Mouse (Mus musculus) heart, postnatal 0 days (tissue): ENCODE measurements around the gene Frmd4b. TPM values are rescaled to one million over a fixed set of nuclear protein-coding genes. Genes with fewer than 3 reads are reported as not detected.

ENCODE experiments used
- ATAC-seq: fragments of 200-750 bp; cut with Nextera tagmentation; 2 replicates; pipeline ENCODE4 v1.8.0; 2017; ENCODE audit warnings: low read depth, moderate number of reproducible peaks, moderate library complexity; ENCODE audit not compliant: insufficient read depth
- DNase-seq: peaks from one replicate; pipeline ENCODE4 v3.0.0-alpha.2; 2016; ENCODE audit warnings: low spot score
- H3K27ac ChIP-seq: fragments of 300-500 bp; sonication (generic); 2 replicates; pipeline ENCODE4 v1.5.1; 2014; ENCODE audit warnings: low read depth, mild to moderate bottlenecking
- H3K27me3 ChIP-seq: fragments of 300-500 bp; sonication (generic); 2 replicates; pipeline ENCODE4 v1.6.1; 2014; ENCODE audit warnings: low read length, mixed read lengths; ENCODE audit not compliant: control insufficient read depth, insufficient read depth
- H3K36me3 ChIP-seq: fragments of 300-500 bp; sonication (generic); replicated peaks from 2 replicates; pipeline ENCODE4 v1.6.1; 2014; ENCODE audit warnings: low read length, mixed read lengths; ENCODE audit not compliant: control insufficient read depth, insufficient read depth
- H3K4me1 ChIP-seq: fragments of 300-500 bp; sonication (generic); 2 replicates; pipeline ENCODE4 v1.6.1; 2014; ENCODE audit warnings: antibody characterized with exemption; ENCODE audit not compliant: control insufficient read depth, insufficient read depth
- H3K4me2 ChIP-seq: fragments of 300-500 bp; sonication (generic); 2 replicates; pipeline ENCODE4 v1.6.1; 2014; ENCODE audit warnings: low read depth, mild to moderate bottlenecking, low read length, moderate library complexity
- H3K4me3 ChIP-seq: fragments of 300-500 bp; sonication (generic); 2 replicates; pipeline ENCODE4 v1.5.1; 2014; ENCODE audit warnings: low read depth, low read length
- H3K9ac ChIP-seq: fragments of 300-500 bp; sonication (generic); replicated peaks from 2 replicates; pipeline ENCODE4 v1.6.1; 2014; ENCODE audit warnings: low read depth, low read length, mixed read lengths
- H3K9me3 ChIP-seq: fragments of 300-500 bp; sonication (generic); replicated peaks from 2 replicates; pipeline ENCODE4 v1.6.1; 2016; ENCODE audit warnings: low read length; ENCODE audit not compliant: control insufficient read depth
- CTCF ChIP-seq: IDR thresholded peaks from 2 replicates; pipeline ENCODE4 v1.5.1; 2016; ENCODE audit warnings: antibody characterized with exemption, control low read depth, low read depth
- EP300 ChIP-seq: IDR thresholded peaks from 2 replicates; pipeline ENCODE4 v1.6.1; 2016; ENCODE audit warnings: antibody characterized with exemption, low read depth
- WGBS: fragments of 180-500 bp; shearing (Covaris S2); extraction: QIAGEN DNeasy Blood & Tissue Kit; methylation state at CpG from one replicate; pipeline ENCODE4 v1.1.7; 2014; 5-methylcytosine and 5-hydroxymethylcytosine counted together
- polyA plus RNA-seq: library from polyadenylated mRNA; unstranded; fragments of >200 nt; fragmentation: Nextera tagmentation; extraction: Ambion mirVana; gene quantifications from 2 replicates; pipeline ENCODE4 v1.2.1, GENCODE M21; 2015
- total RNA-seq: library from RNA; depleted of rRNA; stranded (reverse); fragments of >200 nt; gene quantifications from 2 replicates; pipeline ENCODE4 v1.2.3, GENCODE M21; 2014; ENCODE audit warnings: low replicate concordance

Frmd4b gene
- total and polyA plus RNA-seq, 2 experiments from 2014 or later: 6.2 to 19.0 TPM

GRCm38 (mm10) chr6:97458358-97458757 lies 159.0 kb downstream of the Frmd4b start:
- TF ChIP-seq CTCF (no peak), EP300 (no peak)
- no peak overlapping the region; the same call in 1 of the 2 replicates for H3K9ac ChIP-seq
- no peak for DNase-seq
- no peaks in the 10 kb centered on the region for H3K9me3 ChIP-seq
- no peaks in the 10 kb centered on the region for H3K36me3 ChIP-seq
- 52% methylated on average over 9 of the region's 9 CpGs for WGBS
- no peaks in the 10 kb centered on the region for H3K27me3 ChIP-seq
- peak overlapping the region; percentile 34 for H3K4me3 ChIP-seq
- peak overlapping the region; percentile 84 for H3K27ac ChIP-seq
- ATAC-seq: no peak; the same call in 1 of the 2 replicates
- H3K4me2 ChIP-seq: peak overlapping the region; percentile 52
- peaks cover 8% of the 10 kb centered on the region for H3K4me1 ChIP-seq

- Histone ChIP-seq H3K4me1 (peaks cover 8% of the 10 kb centered on the region; the same call in 1 of the 2 replicates), H3K36me3 (no peaks in the 10 kb centered on the region), H3K4me3 (peak overlapping the region; percentile 34), H3K27ac (peak overlapping the region; percentile 84), H3K9me3 (no peaks in the 10 kb centered on the region), H3K4me2 (peak overlapping the region; percentile 52), H3K9ac (no peak overlapping the region), H3K27me3 (no peaks in the 10 kb centered on the region)
- TF ChIP-seq EP300: peak; percentile 66; the same call in 1 of the 2 replicates
- TF ChIP-seq CTCF: no peak
- WGBS: 53% methylated on average over 3 of the region's 3 CpGs
- DNase-seq (peak; percentile 73), ATAC-seq (peak; percentile 78)
These were observed 159.4 kb downstream of the Frmd4b start for GRCm38 (mm10) chr6:97457954-97458353.

GRCm38 (mm10) chr6:97457210-97457609 lies 160.1 kb downstream of the Frmd4b start:
- Histone ChIP-seq H3K4me3 (peak overlapping the region; percentile 34; the same call in 1 of the 2 replicates), H3K27ac (peak overlapping the region; percentile 84), H3K9ac (no peak overlapping the region), H3K27me3 (no peaks in the 10 kb centered on the region), H3K9me3 (no peaks in the 10 kb centered on the region), H3K4me1 (peaks cover 8% of the 10 kb centered on the region; the same call in 1 of the 2 replicates), H3K4me2 (peak overlapping the region; percentile 52), H3K36me3 (no peaks in the 10 kb centered on the region)
- DNase-seq: peak; percentile 18
- TF ChIP-seq CTCF: no peak
- TF ChIP-seq EP300: no peak
- ATAC-seq: peak; percentile 51; the same call in 1 of the 2 replicates
- 25% methylated on average over 2 of the region's 2 CpGs for whole genome bisulfite sequencing

- H3K27ac ChIP-seq: no peak overlapping the region
- DNase-seq (no peak), ATAC-seq (no peak)
- H3K27me3 ChIP-seq: 0 out of 2 replicates have a peak, but pooled peaks cover 4% of the 10 kb centered on the region
- peaks cover 4% of the 10 kb centered on the region; the same call in 1 of the 2 replicates for H3K4me1 ChIP-seq
- no peaks in the 10 kb centered on the region for H3K9me3 ChIP-seq
- no peak overlapping the region for H3K4me3 ChIP-seq
- TF ChIP-seq EP300 (no peak), CTCF (no peak)
- 81% methylated on average over 5 of the region's 5 CpGs for WGBS
- no peak overlapping the region for H3K4me2 ChIP-seq
- H3K9ac ChIP-seq: no peak overlapping the region
- no peaks in the 10 kb centered on the region for H3K36me3 ChIP-seq
These were observed 165.1 kb downstream of the Frmd4b start for GRCm38 (mm10) chr6:97452223-97452622.

GRCm38 (mm10) chr6:97449806-97450205 lies 167.5 kb downstream of the Frmd4b start:
- H3K36me3 ChIP-seq: no peaks in the 10 kb centered on the region
- DNase-seq (no peak), ATAC-seq (no peak)
- H3K9ac ChIP-seq: no peak overlapping the region
- WGBS: 69% methylated on average over 2 of the region's 2 CpGs
- no peak overlapping the region for H3K27ac ChIP-seq
- no peak overlapping the region for H3K4me2 ChIP-seq
- H3K4me3 ChIP-seq: no peak overlapping the region
- no peak for TF ChIP-seq CTCF
- no peak for TF ChIP-seq EP300
- no peaks in the 10 kb centered on the region for H3K9me3 ChIP-seq
- H3K27me3 ChIP-seq: 0 out of 2 replicates have a peak, but pooled peaks cover 4% of the 10 kb centered on the region
- H3K4me1 ChIP-seq: no peaks in the 10 kb centered on the region

GRCm38 (mm10) chr6:97447020-97447419 lies 170.3 kb downstream of the Frmd4b start:
- H3K9ac ChIP-seq: no peak overlapping the region
- no peaks in the 10 kb centered on the region for H3K4me1 ChIP-seq
- no peak overlapping the region for H3K27ac ChIP-seq
- H3K4me3 ChIP-seq: no peak overlapping the region
- ATAC-seq (no peak), DNase-seq (peak; percentile 10)
- 0 out of 2 replicates have a peak, but pooled peaks cover 4% of the 10 kb centered on the region for H3K27me3 ChIP-seq
- TF ChIP-seq CTCF (no peak), EP300 (no peak)
- H3K36me3 ChIP-seq: no peaks in the 10 kb centered on the region
- no peaks in the 10 kb centered on the region for H3K9me3 ChIP-seq
- no peak overlapping the region for H3K4me2 ChIP-seq
- WGBS: 60% methylated on average over 4 of the region's 4 CpGs
